Mouse (Mus musculus): ENCODE measurements around the gene Fam131b.

DNA sequence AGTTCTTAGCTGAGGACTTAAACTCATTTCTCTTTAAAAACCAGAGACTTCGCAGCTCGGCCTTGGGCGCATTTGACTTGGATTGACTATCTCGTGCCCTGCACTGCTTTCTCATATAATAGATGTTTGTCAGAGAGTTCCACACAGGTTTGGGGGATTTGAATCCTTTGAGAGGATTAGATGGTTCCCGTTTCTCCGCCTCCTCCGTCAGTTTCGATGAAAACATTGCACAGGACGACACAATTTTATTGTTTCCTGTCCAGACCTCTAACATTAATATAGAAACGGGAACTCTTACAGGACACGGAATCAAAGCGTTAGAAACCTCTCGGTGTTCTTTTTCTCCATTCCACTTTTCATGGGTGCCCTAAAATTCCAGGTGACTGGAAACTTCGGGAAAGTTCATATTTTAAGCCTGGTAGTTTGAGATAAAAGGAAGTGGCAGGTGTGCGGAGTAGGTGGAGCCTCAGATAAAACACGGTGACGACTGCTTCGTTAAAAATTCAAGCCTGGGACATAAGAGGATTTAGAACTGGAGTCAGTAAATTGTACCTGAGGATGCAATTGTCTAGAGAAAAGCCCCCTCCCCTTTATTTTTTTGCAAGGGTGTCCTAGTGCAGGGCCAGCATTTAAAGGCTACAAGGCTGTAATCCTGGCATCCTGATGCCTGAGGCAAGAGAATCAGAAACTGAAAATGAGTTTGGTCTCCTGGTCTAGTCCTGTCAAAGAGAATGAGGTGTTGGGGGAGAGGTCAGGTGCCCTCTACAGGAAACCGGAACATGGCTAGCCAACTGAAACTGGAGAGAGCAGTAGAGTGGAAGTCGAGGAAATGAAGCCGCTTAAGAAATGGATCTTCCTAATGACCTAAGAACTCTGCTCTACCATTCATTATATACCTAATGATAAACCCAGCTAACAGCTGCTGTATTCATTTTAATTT lies 58.8 kb downstream of the Fam131b start:
- TF ChIP-seq CTCF (IDR thresholded peaks at IDR 0.05; ENCODE audit: insufficient read depth, low read length) (no peak), POLR2A (IDR thresholded peaks at IDR 0.05; ENCODE audit: borderline replicate concordance, extremely low read depth, low read depth, low read length) (no peak)

Data from lung, adult 2 months (tissue).